Mouse (Mus musculus) v-Abl transformed pro-B cells (cell line): ENCODE measurements around the gene Uqcrq.
"Not testable (repeated sequence)": the region's sequence is repeated elsewhere in the genome, so short reads cannot be mapped to it uniquely, and the experiment has no call there.

ENCODE experiments used
- in situ Hi-C, 2 experiments: fragments of 400-800 bp; cut with MboI; formaldehyde crosslinking; loops; one replicate each; pipeline ENCODE4 v1.15.1; 2025; ENCODE audit not compliant: unreplicated experiment in 2 of 2

Gene Uqcrq

DNA sequence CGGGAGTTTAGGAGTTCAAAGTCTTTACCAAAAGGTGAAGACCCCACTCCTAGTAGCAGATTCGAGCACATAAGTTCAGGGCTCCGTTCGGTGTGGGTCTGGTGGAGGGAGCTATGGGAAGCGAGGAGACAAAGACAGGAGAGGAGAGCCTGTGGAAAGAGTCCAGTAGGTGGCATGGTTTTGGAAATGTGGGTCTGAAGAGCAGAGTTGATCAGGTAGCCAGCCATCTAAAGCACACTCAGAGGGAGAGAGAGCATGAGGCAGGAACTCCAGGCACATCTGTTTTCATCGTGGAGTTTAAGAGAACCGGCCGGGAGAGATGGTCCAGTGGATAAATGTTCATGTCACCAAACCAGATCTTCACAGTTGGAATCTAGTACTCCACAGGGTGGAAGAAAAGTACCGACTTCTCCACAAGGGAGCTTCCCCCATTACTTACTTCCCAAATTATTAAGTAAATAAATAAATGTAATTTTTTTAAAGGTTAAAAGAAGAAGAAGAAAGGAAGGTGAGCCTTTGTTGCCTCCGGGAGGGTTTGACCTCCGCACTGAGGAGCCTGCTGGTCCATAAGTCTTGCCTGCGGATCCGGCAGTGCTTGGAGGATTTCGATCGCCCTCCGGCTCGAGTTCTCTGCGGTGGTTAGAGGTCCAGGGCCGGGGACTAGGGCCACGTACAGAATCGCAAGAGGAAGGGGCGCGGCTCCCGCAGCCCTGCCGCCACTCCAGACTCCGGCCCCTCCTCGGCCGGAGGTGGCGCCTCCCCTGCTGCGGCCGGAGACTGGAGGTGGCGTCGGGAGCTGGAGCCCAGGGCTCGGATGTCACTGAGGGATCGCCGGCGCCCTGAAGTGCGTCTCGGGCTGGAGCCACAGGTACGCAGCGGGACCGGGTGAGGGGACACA lies 26.1 kb upstream of the Uqcrq start, which contains the start of the genes Gm10447 and Shroom1:
Gene Gm10447 (minus strand): TSS at position 637 of the 898 bp plus-strand sequence.
Gene Shroom1 (plus strand): TSS at position 732 of the 898 bp plus-strand sequence.
- in situ Hi-C loops = loop anchor here in 1 of 2 experiments (25.0 kb wide), 1 partner anchor 806 kb away; the partner anchor contains the start of gene Il3

DNA sequence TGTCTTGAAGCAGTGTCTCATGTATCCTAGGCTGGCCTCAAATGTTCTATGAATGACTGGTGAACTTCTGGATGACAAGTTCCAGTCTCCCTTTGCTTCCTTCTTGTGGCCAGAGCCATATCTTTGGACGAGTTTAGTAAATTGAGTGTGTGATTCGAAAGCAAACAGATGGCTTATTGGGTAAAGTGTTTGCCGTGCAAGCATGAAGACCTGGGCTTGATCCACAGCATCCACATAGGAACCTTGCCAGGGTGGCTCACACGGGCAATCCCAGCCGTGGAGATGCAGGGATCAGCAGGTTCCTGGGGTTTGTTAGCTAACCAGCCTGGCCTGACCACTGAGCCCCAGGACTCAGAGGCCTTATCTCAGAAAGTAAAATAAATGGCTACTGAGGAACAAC lies 22.4 kb upstream of the Uqcrq start:
- in situ Hi-C loops = loop anchor here in 1 of 2 experiments (25.0 kb wide), 1 partner anchor 809 kb away; the partner anchor contains the start of gene Il3

DNA sequence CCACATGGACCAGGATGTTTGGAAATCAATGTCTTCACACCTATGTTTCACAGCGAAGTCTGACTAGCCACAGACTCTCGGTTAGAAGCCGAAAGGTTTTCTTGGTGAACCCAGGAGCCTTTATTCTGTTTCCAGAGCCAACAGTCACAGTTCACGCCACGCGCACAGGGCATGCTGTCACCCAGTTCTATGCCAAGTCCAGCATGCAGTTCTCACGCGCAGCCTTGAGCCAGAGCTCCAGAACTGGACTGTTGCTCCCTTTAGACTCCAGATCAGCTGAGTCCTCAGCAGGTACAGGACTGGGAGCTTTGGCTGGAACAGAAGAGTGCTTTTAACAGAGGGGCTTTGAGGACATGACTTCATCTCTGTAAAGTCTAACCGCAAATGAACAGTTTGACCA lies 21.8 kb upstream of the Uqcrq start:
- in situ Hi-C loops = loop anchor here in 1 of 2 experiments (25.0 kb wide), 1 partner anchor 810 kb away; the partner anchor contains the start of gene Il3

DNA sequence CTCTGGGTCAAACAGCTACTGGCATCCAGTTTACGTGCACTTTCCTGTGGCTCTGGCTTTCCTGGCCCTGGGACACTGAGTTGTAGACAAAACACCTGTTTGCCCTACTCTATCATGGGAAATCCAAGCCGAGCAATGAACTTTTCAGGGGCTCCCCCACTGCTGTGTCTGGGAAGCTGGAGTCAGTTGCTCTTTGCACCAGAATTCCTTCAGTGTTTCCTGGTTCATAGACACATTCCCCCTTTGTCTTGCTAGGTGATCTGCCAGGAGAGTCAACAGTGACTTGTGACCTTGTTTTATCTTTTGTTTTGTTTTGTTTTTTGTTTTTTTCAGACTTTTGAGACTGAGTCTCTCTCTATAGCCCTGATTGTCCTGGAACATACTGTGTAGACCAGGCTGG lies 20.7 kb upstream of the Uqcrq start:
- in situ Hi-C loops = loop anchor here in 1 of 2 experiments (25.0 kb wide), 1 partner anchor 811 kb away; the partner anchor contains the start of gene Il3

DNA sequence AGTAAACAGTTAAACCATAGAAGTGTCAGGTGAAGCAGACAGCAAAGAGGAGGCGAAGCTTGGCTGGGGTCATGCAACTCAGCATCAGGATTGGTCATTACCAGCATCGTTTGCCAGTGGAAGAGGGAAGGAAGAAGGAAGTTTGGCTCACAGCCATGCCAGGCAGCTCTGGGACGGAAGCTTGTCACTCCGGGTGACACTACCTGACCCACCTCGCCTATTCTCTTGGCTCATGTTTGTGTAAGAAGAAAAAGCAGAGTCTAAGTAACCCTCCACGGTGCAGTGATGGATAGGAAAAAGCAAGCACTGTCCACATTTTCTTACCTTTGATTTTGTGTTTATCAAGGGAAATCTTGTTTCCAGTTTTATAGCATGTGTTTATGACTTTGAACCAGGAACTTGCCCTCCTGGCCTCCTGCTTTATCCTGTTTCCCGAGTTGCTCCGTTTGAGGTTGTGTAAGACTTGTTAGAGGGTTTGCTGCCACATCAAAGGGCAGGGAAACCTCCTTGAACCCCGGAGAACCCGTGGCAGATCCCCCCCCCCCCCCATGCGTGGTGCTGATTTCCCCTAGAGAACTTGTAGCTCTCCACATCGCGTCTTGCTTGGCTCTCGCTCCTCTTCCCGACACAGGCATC lies 19.6 kb upstream of the Uqcrq start:
- in situ Hi-C loops = loop anchor here in 1 of 2 experiments (25.0 kb wide), 1 partner anchor 812 kb away; the partner anchor contains the start of gene Il3

DNA sequence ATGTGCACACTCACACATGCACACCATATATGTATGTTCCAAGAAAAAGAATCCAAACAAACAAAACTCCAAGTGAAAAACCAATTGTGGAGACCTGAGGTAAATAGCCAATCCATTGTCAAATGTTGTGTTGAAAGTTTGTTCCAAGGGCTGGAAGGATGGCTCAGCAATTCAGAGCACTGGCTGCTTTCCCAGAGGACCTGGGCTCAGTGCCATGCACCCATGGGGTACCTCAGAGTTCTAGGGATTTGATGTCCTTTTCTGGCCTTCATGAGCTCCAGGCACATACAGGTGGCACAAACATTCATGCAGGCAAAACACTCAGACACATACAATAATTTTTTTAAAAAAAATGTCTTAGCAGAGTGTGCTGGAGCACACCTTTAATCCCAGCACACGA lies 17.9 kb upstream of the Uqcrq start:
- in situ Hi-C loops = no loop called here

DNA sequence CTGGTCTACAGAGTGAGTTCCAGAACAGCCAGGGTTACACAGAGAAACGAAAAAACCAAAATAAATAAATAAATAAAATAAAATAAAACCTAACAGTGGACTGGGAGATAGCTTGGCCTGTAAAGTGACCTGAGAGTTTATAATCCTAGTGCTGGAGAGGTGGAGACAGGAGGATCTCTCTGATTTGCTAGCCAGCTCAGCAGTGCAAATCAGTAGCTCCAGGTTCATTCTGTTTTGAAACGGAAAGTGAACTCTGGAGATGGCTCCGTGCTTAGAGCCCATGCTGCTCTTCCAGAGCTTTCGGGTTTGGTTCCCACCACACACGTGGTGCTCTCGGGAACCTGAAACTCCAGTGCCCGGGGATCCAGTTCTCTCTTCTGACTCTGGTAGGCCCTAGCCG lies 17.4 kb upstream of the Uqcrq start:
- in situ Hi-C loops = no loop called here

DNA sequence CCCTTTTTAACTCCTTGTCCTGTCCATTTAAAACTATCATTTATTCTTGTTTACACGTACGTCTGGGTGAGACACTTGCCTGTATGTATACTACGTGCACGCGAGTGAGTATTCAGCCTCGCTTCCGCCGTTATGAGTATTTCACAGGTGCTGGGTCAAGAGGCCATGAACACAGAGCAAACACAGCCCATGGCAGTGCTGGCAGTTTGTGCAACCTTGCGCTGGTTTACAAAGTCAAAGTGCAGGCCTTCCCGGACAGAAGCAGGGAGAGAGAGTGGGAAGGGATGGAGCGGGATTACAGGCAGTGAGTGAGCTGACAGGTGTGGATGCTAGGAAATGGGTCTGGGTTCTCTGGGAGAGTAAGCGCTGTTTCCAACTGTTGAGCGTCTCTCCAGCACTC lies 15.6 kb upstream of the Uqcrq start:
- in situ Hi-C loops = no loop called here

DNA sequence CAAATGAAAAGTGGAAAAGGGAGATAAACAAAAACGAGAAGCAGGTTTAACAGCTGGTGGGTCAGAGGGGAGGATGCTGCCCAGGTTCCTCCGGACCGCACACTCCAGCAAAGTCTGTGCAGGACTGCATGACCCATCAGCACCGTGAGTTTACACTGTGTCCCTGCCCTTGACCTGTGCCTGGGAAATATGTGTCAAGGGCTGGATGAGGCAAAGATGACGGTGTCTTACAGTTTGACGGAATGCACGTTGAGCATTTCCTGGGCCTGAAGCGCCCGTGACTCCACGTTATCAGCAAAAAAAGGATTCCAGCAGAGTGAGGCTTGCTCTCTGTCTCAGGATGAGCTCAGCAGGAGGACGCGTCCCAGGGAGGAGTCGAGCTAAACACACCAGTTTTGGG lies 14.9 kb upstream of the Uqcrq start:
- in situ Hi-C loops = no loop called here

DNA sequence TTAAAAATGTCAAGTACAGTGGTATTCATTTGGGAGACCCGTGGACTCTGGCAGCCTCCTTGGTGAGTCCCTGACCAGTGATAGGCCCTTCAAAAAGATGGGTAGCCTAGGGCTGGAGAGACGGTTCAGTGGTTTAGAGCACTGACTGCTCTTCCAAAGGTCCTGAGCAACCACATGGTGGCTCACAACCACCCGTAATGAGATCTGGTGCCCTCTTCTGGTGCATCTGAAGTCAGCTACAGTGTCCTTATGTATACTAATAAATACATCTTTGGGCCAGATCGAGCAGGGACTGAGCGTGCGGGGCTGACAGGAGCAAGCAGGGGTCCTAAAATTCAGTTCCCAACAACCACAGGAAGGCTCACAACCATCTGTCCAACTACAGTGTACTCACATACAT lies 13.2 kb upstream of the Uqcrq start:
- in situ Hi-C loops = no loop called here

DNA sequence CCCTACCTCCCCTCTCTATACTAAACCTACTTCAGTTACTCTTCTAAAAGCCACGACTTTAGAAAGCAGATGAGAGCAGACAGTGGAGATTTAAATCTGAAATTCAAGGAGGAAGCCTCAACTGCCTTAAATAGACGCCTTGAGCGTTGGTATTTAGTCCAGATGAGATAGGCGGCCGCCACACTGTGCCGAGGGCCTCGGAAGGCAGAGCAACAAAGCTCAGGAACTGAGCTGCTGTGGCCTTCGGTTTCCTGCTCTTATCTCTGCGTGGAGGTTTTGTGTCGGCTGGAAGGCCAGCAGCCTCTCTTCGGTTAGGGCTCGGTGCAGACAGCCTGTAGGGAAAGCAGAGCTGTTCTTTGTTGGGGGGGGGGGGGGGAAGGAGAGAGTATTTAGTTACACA lies 11.3 kb upstream of the Uqcrq start:
- in situ Hi-C loops = no loop called here

DNA sequence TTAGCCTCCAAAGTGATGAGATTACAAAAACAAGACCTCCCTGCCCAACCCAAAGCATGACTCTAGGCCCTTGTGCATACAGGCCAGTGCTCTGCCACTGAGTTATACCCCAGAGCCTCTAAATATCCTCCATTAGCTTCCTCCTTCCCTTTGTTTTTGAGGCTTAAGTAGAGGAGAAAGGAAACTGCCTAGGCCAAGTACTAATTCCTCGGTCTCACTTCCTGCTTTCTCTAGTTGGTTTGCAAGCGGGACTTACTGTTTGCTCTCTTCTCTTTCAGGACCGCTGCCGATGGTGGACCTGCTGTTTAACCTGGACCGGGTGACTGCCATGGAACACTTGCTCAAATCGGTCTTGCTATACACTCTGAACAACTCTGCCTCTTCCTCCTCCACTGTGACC lies 5.7 kb upstream of the Uqcrq start:
- in situ Hi-C loops = no loop called here

DNA sequence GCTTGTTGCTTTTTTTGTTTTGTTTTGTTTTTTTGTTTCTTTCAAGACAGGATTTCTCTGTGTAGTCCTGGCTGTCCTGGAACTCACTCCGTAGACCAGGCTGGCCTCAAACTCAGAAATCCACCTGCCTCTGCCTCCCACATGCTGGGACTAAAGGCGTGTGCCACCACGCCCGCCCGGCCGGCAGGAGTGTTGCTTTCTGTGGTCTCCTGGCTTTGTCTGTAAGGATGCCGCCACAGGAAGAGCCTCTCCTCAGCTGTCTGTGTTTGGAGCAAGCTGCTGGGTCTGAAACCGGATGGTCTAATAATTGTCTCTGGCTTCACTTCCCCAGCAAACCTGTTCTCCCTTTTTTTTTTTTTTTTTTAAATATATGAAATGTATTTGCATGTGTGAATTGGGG lies 4.9 kb upstream of the Uqcrq start:
- in situ Hi-C loops = no loop called here

DNA sequence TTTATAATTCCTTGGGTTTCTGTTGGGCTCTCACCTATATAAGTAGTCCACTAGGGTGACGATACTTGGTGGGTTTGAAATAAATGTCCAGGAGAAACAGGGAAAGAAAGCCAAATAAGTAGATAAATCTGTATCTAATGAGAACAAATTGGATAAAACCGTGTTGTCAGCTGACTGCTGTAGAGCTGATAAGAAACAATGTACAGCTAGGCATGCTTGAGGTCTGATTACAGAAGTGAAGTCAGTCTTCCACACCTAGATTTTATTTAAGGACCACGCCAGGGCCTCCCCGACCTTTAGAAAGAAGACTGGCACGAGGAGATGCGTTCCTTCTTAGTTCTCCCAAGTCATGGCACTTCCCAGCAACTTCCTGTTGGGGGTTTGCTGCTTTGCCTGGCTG lies 2.4 kb upstream of the Uqcrq start:
- in situ Hi-C loops = no loop called here

DNA sequence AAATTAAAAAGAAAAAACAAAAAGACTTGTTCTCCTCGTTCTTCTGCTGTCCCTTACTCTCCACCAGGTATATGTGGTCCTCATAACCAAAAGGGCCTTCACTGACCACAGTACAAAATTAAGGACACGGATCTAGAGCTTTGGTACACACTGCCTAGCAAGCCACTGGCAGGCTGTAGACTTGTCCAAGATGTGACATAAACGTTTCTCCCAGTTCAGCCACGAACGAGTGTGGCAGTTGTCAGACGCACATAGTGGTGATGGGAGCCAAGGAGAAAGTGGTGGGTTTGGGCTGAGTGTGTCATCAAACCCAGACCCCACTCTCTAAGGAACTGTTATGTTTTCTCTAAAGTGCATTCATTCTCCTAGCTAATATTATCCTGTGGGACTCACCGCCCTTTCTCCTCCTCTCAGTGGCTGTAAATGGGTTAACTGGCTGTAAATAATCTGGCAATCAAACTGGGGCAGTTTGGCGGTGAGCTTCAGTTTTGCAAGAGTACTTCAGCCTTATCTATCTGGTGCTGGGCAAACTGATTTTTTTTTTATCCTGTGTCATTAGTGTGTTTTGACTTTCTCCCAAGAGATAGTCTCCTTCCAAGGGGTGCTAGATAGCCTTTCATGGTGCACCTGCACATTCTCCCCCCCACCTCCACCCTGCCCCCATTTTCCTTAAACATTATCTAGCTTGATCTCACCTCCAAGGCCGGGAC lies 871 bp upstream of the Uqcrq start:
- in situ Hi-C loops = no loop called here

DNA sequence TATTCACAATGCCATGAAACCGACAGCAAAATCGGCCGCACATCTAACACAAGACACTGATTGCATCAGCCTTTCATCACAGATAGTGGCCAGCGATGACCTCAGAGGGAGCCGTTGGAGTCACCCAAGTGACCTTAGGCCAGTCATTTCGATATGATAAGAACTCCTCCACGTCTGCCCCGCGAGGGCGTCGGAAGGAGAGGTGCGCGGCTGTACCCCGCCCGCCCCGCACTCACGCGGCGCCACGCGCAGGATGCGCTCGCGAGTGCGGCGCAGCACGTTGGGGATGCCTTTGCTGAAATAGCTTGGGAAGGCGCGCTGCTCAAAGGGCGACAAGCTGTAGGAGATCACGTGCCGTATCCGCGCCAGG lies 346 bp downstream of the Uqcrq start:
- in situ Hi-C loops = no loop called here

DNA sequence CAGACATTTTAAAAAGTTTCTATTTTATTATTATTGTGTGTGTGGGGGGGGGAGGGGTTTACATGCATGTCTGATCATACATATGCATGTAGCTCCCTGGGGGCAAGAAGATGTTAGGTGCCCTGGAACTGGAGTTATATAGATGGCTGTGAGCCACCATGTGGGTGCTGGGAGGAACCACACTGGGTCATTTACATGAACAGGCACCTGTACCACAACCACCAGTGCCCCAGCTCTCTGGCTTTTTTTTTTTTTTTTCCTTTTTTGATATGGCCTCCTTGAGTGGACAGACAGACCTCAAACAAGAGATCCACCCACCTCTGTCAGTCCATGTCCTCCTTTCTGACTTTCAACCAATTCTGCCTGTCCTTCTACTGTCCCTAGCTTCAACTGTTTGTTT lies 1.4 kb downstream of the Uqcrq start:
- in situ Hi-C loops = no loop called here

DNA sequence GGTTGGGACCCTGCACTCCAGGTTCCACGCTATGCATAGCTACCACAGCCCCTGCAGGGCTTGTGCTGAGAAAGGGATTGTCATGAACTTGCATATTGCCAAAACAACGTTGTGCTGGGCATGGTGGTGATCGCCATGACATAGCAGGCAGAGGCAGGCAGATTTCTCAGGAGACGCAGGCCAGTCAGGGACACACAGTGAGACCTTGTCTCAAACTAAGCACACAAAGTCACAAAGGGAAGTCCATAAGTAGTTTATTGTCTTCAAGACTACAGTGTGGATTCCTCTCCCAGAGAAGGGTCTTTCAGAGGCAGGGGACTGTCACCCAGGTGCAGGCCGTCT lies 1.9 kb downstream of the Uqcrq start:
- in situ Hi-C loops = no loop called here

DNA sequence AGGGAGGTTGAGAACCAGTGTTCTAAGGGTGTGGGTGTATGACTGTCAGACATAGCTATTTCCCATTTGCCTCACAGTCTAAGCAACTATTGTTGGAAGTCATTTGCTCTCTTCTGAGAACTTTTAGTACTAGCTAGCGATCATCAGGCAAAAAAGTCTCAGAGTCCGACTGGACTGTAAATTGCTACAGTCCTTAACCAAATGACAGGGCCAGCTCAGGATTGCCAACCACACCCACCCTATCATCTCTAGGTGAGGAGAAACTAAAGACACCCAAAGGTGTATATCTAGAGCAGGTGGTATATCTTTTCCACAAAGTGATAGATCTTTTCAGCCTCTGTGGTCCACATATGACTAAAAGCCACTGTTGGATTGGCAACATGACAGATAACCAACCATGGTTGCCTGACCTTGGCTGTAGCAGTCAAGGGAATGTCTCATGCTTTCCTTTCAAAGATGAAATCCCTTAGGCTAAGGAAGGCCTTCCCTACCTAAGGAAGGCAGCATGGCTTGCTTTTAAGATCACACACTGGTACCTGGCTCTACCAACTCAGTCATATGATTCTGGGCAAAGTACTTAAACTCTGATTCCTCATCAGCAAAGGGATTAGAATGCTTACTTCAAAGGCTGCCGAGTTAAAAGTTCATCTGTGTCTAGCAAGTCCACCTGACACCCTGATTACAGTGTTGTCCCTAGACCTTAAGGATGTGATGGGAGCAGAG lies 2.5 kb downstream of the Uqcrq start:
- in situ Hi-C loops = no loop called here

DNA sequence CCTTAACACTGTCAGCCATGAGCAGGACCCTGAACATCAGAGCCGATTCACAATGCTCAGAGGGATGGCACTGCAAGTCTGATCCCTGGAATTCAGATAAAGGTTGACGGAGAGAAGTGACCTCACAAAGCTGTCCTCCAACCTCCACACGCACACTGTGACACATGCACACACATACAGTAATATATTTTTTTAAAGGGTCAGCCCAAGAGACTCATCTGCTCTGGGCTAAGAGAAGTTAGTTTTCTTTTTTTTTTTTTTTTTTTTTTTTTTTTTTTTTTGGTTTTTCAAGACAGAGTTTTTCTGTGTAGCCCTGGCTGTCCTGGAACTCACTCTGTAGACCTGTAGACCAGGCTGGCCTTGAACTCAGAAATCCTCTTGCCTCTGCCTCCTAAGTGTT lies 3.7 kb downstream of the Uqcrq start:
- in situ Hi-C loops = not testable (repeated sequence)
